Mouse (Mus musculus): ENCODE data around the gene Sec14l3. TPM values are rescaled to one million over a fixed set of nuclear protein-coding genes. Genes with fewer than 3 reads are reported as not detected.

The Sec14l3 gene
- polyA plus RNA-seq, 1 experiment from 2014 or later: not detected

- Histone ChIP-seq H3K4me1 (ENCODE audit: control insufficient read depth, insufficient read depth, low read length) (no peaks in the 10 kb centered on the region), H3K4me3 (ENCODE audit: low read length) (no peak overlapping the region), H3K27me3 (ENCODE audit: control insufficient read depth, insufficient read depth, low read length) (peaks cover 5% of the 10 kb centered on the region; the same call in 1 of the 2 replicates), H3K36me3 (ENCODE audit: control insufficient read depth, insufficient read depth, low read length) (no peaks in the 10 kb centered on the region), H3K9ac (ENCODE audit: low read depth, low read length) (no peak overlapping the region), H3K27ac (ENCODE audit: low read depth, low read length) (no peak overlapping the region), H3K4me2 (replicated peaks; ENCODE audit: low read depth, low read length) (no peak overlapping the region), H3K9me3 (ENCODE audit: control insufficient read depth, low read length) (no peaks in the 10 kb centered on the region)
- WGBS: 42% methylated on average over 12 of the region's 12 CpGs
- ATAC-seq (ENCODE audit: low FRiP score, low TSS enrichment): no peak
These were observed 32.7 kb upstream of the Sec14l3 start for GRCm38 (mm10) chr11:4031961-4032360.

GRCm38 (mm10) chr11:4033471-4033870 lies 31.2 kb upstream of the Sec14l3 start:
- 52% methylated on average over 7 of the region's 7 CpGs for WGBS
- peaks cover 5% of the 10 kb centered on the region; the same call in 1 of the 2 replicates for H3K27me3 ChIP-seq (ENCODE audit: control insufficient read depth, insufficient read depth, low read length)
- no peaks in the 10 kb centered on the region for H3K36me3 ChIP-seq (ENCODE audit: control insufficient read depth, insufficient read depth, low read length)
- no peaks in the 10 kb centered on the region for H3K9me3 ChIP-seq (ENCODE audit: control insufficient read depth, low read length)
- no peak overlapping the region for H3K4me3 ChIP-seq (ENCODE audit: low read length)
- no peak overlapping the region for H3K9ac ChIP-seq (ENCODE audit: low read depth, low read length)
- no peak overlapping the region for H3K4me2 ChIP-seq (replicated peaks; ENCODE audit: low read depth, low read length)
- H3K27ac ChIP-seq (ENCODE audit: low read depth, low read length): no peak overlapping the region
- no peaks in the 10 kb centered on the region for H3K4me1 ChIP-seq (ENCODE audit: control insufficient read depth, insufficient read depth, low read length)
- ATAC-seq (ENCODE audit: low FRiP score, low TSS enrichment): no peak

- peaks cover 5% of the 10 kb centered on the region; the same call in 1 of the 2 replicates for H3K27me3 ChIP-seq (ENCODE audit: control insufficient read depth, insufficient read depth, low read length)
- H3K9ac ChIP-seq (ENCODE audit: low read depth, low read length): no peak overlapping the region
- no peaks in the 10 kb centered on the region for H3K36me3 ChIP-seq (ENCODE audit: control insufficient read depth, insufficient read depth, low read length)
- no peak overlapping the region for H3K4me3 ChIP-seq (ENCODE audit: low read length)
- no peaks in the 10 kb centered on the region for H3K4me1 ChIP-seq (ENCODE audit: control insufficient read depth, insufficient read depth, low read length)
- no peaks in the 10 kb centered on the region for H3K9me3 ChIP-seq (ENCODE audit: control insufficient read depth, low read length)
- WGBS: 92% methylated on average over 4 of the region's 4 CpGs
- H3K4me2 ChIP-seq (replicated peaks; ENCODE audit: low read depth, low read length): no peak overlapping the region
- no peak overlapping the region for H3K27ac ChIP-seq (ENCODE audit: low read depth, low read length)
- ATAC-seq (ENCODE audit: low FRiP score, low TSS enrichment): no peak
These were observed 30.5 kb upstream of the Sec14l3 start for GRCm38 (mm10) chr11:4034169-4034568.

GRCm38 (mm10) chr11:4035116-4035892 lies 29.3 kb upstream of the Sec14l3 start:
- H3K9me3 ChIP-seq (ENCODE audit: control insufficient read depth, low read length): no peaks in the 10 kb centered on the region
- no peak overlapping the region for H3K27ac ChIP-seq (ENCODE audit: low read depth, low read length)
- no peak for ATAC-seq (ENCODE audit: low FRiP score, low TSS enrichment)
- WGBS: 63% methylated on average over 18 of the region's 18 CpGs
- no peak overlapping the region for H3K9ac ChIP-seq (ENCODE audit: low read depth, low read length)
- H3K4me3 ChIP-seq (ENCODE audit: low read length): no peak overlapping the region
- no peaks in the 10 kb centered on the region for H3K36me3 ChIP-seq (ENCODE audit: control insufficient read depth, insufficient read depth, low read length)
- no peak overlapping the region for H3K4me2 ChIP-seq (replicated peaks; ENCODE audit: low read depth, low read length)
- peaks cover 5% of the 10 kb centered on the region; the same call in 1 of the 2 replicates for H3K27me3 ChIP-seq (ENCODE audit: control insufficient read depth, insufficient read depth, low read length)
- no peaks in the 10 kb centered on the region for H3K4me1 ChIP-seq (ENCODE audit: control insufficient read depth, insufficient read depth, low read length)

GRCm38 (mm10) chr11:4035916-4036315 lies 28.7 kb upstream of the Sec14l3 start:
- no peaks in the 10 kb centered on the region for H3K4me1 ChIP-seq (ENCODE audit: control insufficient read depth, insufficient read depth, low read length)
- H3K9me3 ChIP-seq (ENCODE audit: control insufficient read depth, low read length): no peaks in the 10 kb centered on the region
- ATAC-seq (ENCODE audit: low FRiP score, low TSS enrichment): no peak
- H3K27ac ChIP-seq (ENCODE audit: low read depth, low read length): no peak overlapping the region
- peaks cover 5% of the 10 kb centered on the region; the same call in 1 of the 2 replicates for H3K27me3 ChIP-seq (ENCODE audit: control insufficient read depth, insufficient read depth, low read length)
- H3K36me3 ChIP-seq (ENCODE audit: control insufficient read depth, insufficient read depth, low read length): no peaks in the 10 kb centered on the region
- H3K9ac ChIP-seq (ENCODE audit: low read depth, low read length): no peak overlapping the region
- H3K4me2 ChIP-seq (replicated peaks; ENCODE audit: low read depth, low read length): no peak overlapping the region
- H3K4me3 ChIP-seq (ENCODE audit: low read length): no peak overlapping the region
- WGBS: 86% methylated on average over 6 of the region's 6 CpGs

- Histone ChIP-seq H3K4me1 (ENCODE audit: control insufficient read depth, insufficient read depth, low read length) (no peaks in the 10 kb centered on the region), H3K36me3 (ENCODE audit: control insufficient read depth, insufficient read depth, low read length) (no peaks in the 10 kb centered on the region), H3K9ac (ENCODE audit: low read depth, low read length) (no peak overlapping the region), H3K27ac (ENCODE audit: low read depth, low read length) (no peak overlapping the region), H3K4me2 (replicated peaks; ENCODE audit: low read depth, low read length) (no peak overlapping the region), H3K27me3 (ENCODE audit: control insufficient read depth, insufficient read depth, low read length) (peaks cover 2% of the 10 kb centered on the region; the same call in 1 of the 2 replicates), H3K9me3 (ENCODE audit: control insufficient read depth, low read length) (no peaks in the 10 kb centered on the region), H3K4me3 (ENCODE audit: low read length) (no peak overlapping the region)
- 70% methylated on average over 9 of the region's 9 CpGs for WGBS
- no peak for ATAC-seq (ENCODE audit: low FRiP score, low TSS enrichment)
These were observed 28.1 kb upstream of the Sec14l3 start for GRCm38 (mm10) chr11:4036365-4037084.

- H3K4me2 ChIP-seq (replicated peaks; ENCODE audit: low read depth, low read length): no peak overlapping the region
- H3K36me3 ChIP-seq (ENCODE audit: control insufficient read depth, insufficient read depth, low read length): no peaks in the 10 kb centered on the region
- no peak for ATAC-seq (ENCODE audit: low FRiP score, low TSS enrichment)
- H3K9me3 ChIP-seq (ENCODE audit: control insufficient read depth, low read length): no peaks in the 10 kb centered on the region
- no peak overlapping the region for H3K4me3 ChIP-seq (ENCODE audit: low read length)
- H3K4me1 ChIP-seq (ENCODE audit: control insufficient read depth, insufficient read depth, low read length): no peaks in the 10 kb centered on the region
- no peak overlapping the region for H3K9ac ChIP-seq (ENCODE audit: low read depth, low read length)
- no peaks in the 10 kb centered on the region for H3K27me3 ChIP-seq (ENCODE audit: control insufficient read depth, insufficient read depth, low read length)
- WGBS: 90% methylated on average over 4 of the region's 4 CpGs
- no peak overlapping the region for H3K27ac ChIP-seq (ENCODE audit: low read depth, low read length)
These were observed 24.7 kb upstream of the Sec14l3 start for GRCm38 (mm10) chr11:4039951-4040350.

GRCm38 (mm10) chr11:4041123-4041625 lies 23.5 kb upstream of the Sec14l3 start:
- no peaks in the 10 kb centered on the region for H3K4me1 ChIP-seq (ENCODE audit: control insufficient read depth, insufficient read depth, low read length)
- H3K27ac ChIP-seq (ENCODE audit: low read depth, low read length): no peak overlapping the region
- WGBS: 79% methylated on average over 6 of the region's 6 CpGs
- no peak for ATAC-seq (ENCODE audit: low FRiP score, low TSS enrichment)
- H3K4me3 ChIP-seq (ENCODE audit: low read length): no peak overlapping the region
- no peaks in the 10 kb centered on the region for H3K27me3 ChIP-seq (ENCODE audit: control insufficient read depth, insufficient read depth, low read length)
- H3K36me3 ChIP-seq (ENCODE audit: control insufficient read depth, insufficient read depth, low read length): no peaks in the 10 kb centered on the region
- H3K9me3 ChIP-seq (ENCODE audit: control insufficient read depth, low read length): no peaks in the 10 kb centered on the region
- no peak overlapping the region for H3K9ac ChIP-seq (ENCODE audit: low read depth, low read length)
- H3K4me2 ChIP-seq (replicated peaks; ENCODE audit: low read depth, low read length): no peak overlapping the region

GRCm38 (mm10) chr11:4043081-4043480 lies 21.6 kb upstream of the Sec14l3 start:
- Histone ChIP-seq H3K27ac (ENCODE audit: low read depth, low read length) (no peak overlapping the region), H3K9ac (ENCODE audit: low read depth, low read length) (no peak overlapping the region), H3K4me2 (replicated peaks; ENCODE audit: low read depth, low read length) (no peak overlapping the region), H3K9me3 (ENCODE audit: control insufficient read depth, low read length) (no peaks in the 10 kb centered on the region), H3K27me3 (ENCODE audit: control insufficient read depth, insufficient read depth, low read length) (no peaks in the 10 kb centered on the region), H3K4me3 (ENCODE audit: low read length) (no peak overlapping the region), H3K4me1 (ENCODE audit: control insufficient read depth, insufficient read depth, low read length) (no peaks in the 10 kb centered on the region), H3K36me3 (ENCODE audit: control insufficient read depth, insufficient read depth, low read length) (no peaks in the 10 kb centered on the region)
- 90% methylated on average over 7 of the region's 7 CpGs for WGBS
- no peak for ATAC-seq (ENCODE audit: low FRiP score, low TSS enrichment)
